Mouse (Mus musculus) adrenal gland, postnatal 4 days (tissue): ENCODE data around the gene Vmn2r62. TPM values are rescaled to one million over a fixed set of nuclear protein-coding genes. Genes with fewer than 3 reads are reported as not detected.
"Not testable (repeated sequence)": the region's sequence is repeated elsewhere in the genome, so short reads cannot be mapped to it uniquely, and the experiment has no call there.

ENCODE experiments used
- DNase-seq, 2 experiments: peaks; one replicate each; pipeline ENCODE4 v3.0.0; 2021 to 2022; ENCODE audit warnings: low spot score in 2 of 2, mixed read lengths in 2 of 2
- long read RNA-seq, 2 experiments: library from polyadenylated mRNA; stranded (forward); transcript quantifications; one replicate each; pipeline ENCODE4 v2.0.0; 2021
- total RNA-seq, 2 experiments: library from RNA; stranded (reverse); gene quantifications; 2 replicates each; pipeline ENCODE4 v1.2.3; 2021

Gene Vmn2r62
- not detected for total RNA-seq
- long read RNA-seq, experiment 1 = 0 reads
- long read RNA-seq, experiment 2 = 0 reads

DNA sequence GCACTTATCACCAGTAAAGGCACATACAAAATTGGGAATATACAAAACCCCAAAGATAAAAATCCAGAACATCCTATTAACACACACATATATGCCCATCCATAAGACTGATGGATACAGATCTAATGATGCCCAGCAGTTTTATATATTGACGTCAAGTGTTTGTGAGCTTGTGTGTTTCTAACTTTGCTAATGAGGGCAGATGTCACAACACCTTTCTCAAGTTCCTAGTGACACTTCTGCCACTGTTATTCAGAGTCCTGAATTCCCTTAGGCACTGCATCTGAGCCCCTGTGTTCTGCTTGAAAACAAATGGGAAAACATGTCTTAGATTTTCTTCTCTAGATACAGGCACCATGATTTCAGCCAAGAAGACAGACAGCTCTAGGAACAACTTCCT is at the start of gene Vmn2r62:
TSS of gene Vmn2r62 (minus strand) at position 101 of the 400 bp plus-strand sequence.
- DNase-seq = not testable (repeated sequence)

DNA sequence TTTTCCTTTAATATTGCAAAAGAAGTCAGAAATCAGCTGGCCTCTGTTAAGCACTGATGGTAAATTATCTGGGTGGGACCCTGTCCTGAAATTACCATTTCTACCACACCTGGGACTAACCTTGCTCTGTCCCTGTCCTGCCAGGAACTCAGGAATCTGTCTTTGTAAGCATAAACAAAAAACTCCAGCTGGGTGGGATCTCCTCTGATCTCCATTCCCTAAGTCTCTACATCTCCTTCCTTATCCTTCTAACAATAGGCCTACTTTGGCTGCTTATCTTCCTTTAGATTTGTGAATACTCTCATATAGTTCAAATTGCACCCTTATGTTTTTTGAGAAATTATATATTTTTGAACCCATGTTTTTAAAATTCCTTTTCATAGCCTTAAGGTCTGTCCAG is 45.0 kb upstream of the Vmn2r62 start:
- not testable (repeated sequence) for DNase-seq

DNA sequence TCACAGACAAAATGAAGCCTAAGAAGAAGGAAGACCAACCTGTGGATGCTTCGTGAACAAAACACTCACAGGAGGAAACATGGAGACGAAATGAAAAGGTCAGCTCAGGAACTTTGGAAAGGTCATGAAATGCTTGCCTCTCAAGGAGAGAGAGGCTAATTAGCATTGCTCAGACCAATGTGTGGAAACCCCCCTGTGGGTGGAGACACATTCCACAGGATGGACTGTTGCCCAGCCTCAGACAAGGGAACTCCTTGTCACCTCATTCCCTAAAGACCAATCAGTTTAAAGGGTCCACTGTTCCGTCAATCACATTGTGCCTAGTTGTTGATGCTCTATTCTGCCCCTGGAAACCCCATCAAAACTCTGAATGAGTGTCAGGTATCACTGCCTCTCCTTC is 38.9 kb upstream of the Vmn2r62 start:
- DNase-seq = no peak

DNA sequence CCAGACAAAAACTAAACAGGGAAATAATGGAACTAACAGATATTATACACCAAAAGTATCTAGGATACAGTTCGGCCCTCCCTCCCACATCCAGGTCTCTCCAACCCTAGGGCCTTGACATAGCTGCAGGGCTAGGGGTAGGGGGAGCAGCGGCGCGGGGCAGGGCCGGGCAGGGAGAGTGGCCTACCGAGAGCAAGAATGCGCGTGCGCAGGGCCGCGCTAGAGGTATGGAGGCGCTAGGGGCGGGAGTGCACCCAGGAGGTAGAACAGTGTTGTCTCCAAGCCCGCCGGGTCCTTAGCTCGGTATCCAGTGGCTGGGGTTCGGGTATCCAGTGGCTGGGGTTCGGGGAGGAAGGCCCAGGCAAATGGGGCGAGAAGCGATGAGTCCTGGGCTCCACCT is 43.5 kb downstream of the Vmn2r62 start:
- DNase-seq = no peak

DNA sequence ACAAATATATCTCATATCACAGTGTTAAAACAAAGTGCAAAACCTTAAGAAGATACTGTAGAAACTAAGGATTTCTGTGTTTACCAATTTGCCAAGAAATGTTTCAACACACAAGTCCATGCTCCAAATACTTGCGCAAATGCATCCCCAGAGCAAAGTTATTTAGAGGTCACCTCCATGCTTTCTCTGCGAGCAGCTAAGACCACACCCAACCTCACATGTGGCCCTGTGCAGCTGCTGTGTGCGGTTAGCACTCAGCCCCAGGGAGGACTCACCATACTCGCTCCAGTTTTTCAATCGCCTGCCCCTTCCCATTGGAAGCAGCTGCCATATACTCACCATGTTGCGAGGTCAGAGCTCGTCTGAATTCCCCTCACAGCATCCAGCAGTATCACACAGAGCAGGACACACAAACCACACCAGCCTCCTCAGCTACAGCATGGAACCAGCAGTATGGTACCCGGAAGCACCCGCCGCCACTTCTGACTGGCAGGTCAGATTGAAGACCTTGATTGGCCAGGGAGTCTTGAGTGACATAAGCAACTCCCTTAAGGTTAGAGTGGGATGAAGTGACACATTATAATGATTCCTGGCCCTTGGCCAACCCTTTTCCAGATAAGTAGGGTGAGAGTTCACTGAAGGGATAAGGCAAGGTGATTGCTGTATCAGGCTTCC is 54.7 kb downstream of the Vmn2r62 start:
- no peak for DNase-seq

DNA sequence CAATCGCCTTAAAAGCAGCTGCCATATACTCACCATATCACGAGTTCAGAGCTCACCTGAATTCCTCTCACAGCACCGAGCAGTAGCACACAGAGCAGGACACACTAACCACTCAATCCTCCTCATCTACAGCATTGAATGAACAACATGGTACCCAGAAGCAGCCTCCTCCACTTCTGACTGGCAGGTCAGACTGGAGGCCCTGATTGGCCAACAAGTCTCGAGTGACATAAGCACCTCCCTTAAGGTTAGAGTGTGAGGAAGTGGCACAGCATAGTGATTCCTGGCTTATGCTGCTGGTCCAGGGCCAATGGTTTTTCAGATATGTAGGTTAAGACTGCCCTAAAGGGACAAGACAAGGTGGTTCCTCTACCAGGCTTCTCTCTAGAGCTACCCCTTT is 66.4 kb downstream of the Vmn2r62 start, which contains the start of gene Gm17067:
TSS of gene Gm17067 (minus strand) at position 101 of the 400 bp plus-strand sequence.
- DNase-seq = not testable (repeated sequence)

Other genes starting within 250 kb of the Vmn2r62 start
- not detected for gene Gm21028, start 214.9 kb downstream of the Vmn2r62 start, total RNA-seq
- 1 to 10 TPM; 1.2 to 2.8 TPM for gene Zfp977, start 201.0 kb downstream of the Vmn2r62 start, total RNA-seq
- 1 to 10 TPM; 5.5 to 5.8 TPM for gene Zfp976, start 150.9 kb downstream of the Vmn2r62 start, total RNA-seq
- 1 to 10 TPM; 7.2 to 8.8 TPM for gene Zfp975, start 100.8 kb downstream of the Vmn2r62 start, total RNA-seq
- under 1 TPM; 0.11 to 0.48 TPM for gene Gm17067, start 66.5 kb downstream of the Vmn2r62 start, total RNA-seq
- under 1 TPM; 0.14 to 0.17 TPM for gene Gm2381, start 73.7 kb upstream of the Vmn2r62 start, total RNA-seq
- gene Vmn2r63, start 140.3 kb upstream of the Vmn2r62 start, total RNA-seq = not detected
- not detected for gene Gm9268, start 225.2 kb upstream of the Vmn2r62 start, total RNA-seq